Mouse (Mus musculus) C2C12 (cell line): ENCODE results near the gene Cd300lb.

Source experiments
- CEBPB ChIP-seq: IDR thresholded peaks from one replicate; pipeline ENCODE4 v1.6.1; 2011; ENCODE audit warnings: low read depth, mild to moderate bottlenecking, control low read depth, moderate library complexity
- CTCF ChIP-seq: IDR thresholded peaks from one replicate; pipeline ENCODE4 v1.5.1; 2011; ENCODE audit not compliant: control insufficient read depth, insufficient read depth, insufficient read length
- FOSL1 ChIP-seq: IDR thresholded peaks from one replicate; pipeline ENCODE4 v1.8.0; 2011; ENCODE audit warnings: mild to moderate bottlenecking, low read length; ENCODE audit not compliant: poor library complexity, insufficient read depth, severe bottlenecking
- MAX ChIP-seq: IDR thresholded peaks from one replicate; pipeline ENCODE4 v1.6.1; 2011; ENCODE audit warnings: mild to moderate bottlenecking, control low read depth
- MYOD1 ChIP-seq: IDR thresholded peaks from one replicate; pipeline ENCODE4 v1.6.1; 2011; ENCODE audit warnings: low read depth; ENCODE audit not compliant: control insufficient read depth, insufficient read length
- MYOG ChIP-seq: IDR thresholded peaks from one replicate; pipeline ENCODE4 v1.6.1; 2011; ENCODE audit not compliant: control insufficient read depth, insufficient read length; ENCODE audit errors: extremely low read depth
- USF1 ChIP-seq: IDR thresholded peaks from one replicate; pipeline ENCODE4 v1.6.1; 2011; ENCODE audit warnings: low read depth, mild to moderate bottlenecking, control low read depth, moderate library complexity

GRCm38 (mm10) chr11:114933591-114933990, 595 bp downstream of the Cd300lb start:
- TF ChIP-seq USF1 (no peak), CEBPB (no peak), MYOD1 (no peak), CTCF (no peak), FOSL1 (no peak), MAX (no peak), MYOG (no peak)
